Mouse (Mus musculus): ENCODE measurements at regions not wholly inside any gene's neighbourhood (a gene's known extent, or its start where the extent isn't known, plus 50 kb on each side); places are given as distances from the start of the nearest gene placed in this dataset.

GRCm38 (mm10) chr5:97654414-97654813 lies 197.6 kb upstream of the Gk2 start:
- no peak for ATAC-seq (ENCODE audit: insufficient number of reproducible peaks, low FRiP score, low TSS enrichment, low read depth)
- Histone ChIP-seq H3K4me3 (no peak overlapping the region), H3K4me1 (no peaks in the 10 kb centered on the region), H3K27me3 (0 out of 2 replicates have a peak, but pooled peaks cover 3% of the 10 kb centered on the region), H3K36me3 (no peaks in the 10 kb centered on the region), H3K27ac (no peak overlapping the region), H3K9ac (no peak overlapping the region), H3K9me3 (no peaks in the 10 kb centered on the region), H3K4me2 (no peak overlapping the region)
- WGBS: 55% methylated on average over 12 of the region's 12 CpGs

DNA sequence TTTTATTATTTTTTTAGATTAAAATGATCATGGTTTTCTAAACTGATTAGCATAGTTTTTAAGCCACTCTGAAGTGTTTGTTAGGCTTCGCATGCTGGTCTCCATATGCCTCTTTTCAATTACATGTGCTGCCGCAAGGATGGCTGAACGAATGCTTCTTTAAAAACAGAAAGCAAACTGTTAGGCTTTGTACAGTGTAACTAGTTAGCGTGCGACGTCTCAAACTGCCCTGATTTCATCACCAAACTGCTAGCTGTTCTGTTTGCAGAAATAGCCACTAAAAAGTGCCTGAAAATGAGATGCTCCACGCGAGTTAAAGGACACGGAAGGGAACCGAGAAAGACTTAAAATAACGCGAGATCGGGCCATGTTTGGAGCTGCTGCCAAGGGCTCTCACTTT lies 185.4 kb upstream of the Gk2 start:
- no peak overlapping the region for H3K9ac ChIP-seq
- ATAC-seq (ENCODE audit: insufficient number of reproducible peaks, low FRiP score, low TSS enrichment, low read depth): no peak
- H3K27ac ChIP-seq: no peak overlapping the region
- H3K4me3 ChIP-seq: no peak overlapping the region
- 81% methylated on average over 13 of the region's 13 CpGs for WGBS
- H3K4me1 ChIP-seq: no peaks in the 10 kb centered on the region
- H3K36me3 ChIP-seq: no peaks in the 10 kb centered on the region
- H3K4me2 ChIP-seq: no peak overlapping the region
- no peaks in the 10 kb centered on the region for H3K27me3 ChIP-seq
- H3K9me3 ChIP-seq: no peaks in the 10 kb centered on the region

- WGBS: 86% methylated on average over 12 of the region's 12 CpGs
- H3K9ac ChIP-seq: no peak overlapping the region
- H3K4me3 ChIP-seq: no peak overlapping the region
- H3K9me3 ChIP-seq: no peaks in the 10 kb centered on the region
- H3K4me2 ChIP-seq: no peak overlapping the region
- no peak overlapping the region for H3K27ac ChIP-seq
- H3K36me3 ChIP-seq: no peaks in the 10 kb centered on the region
- no peaks in the 10 kb centered on the region for H3K4me1 ChIP-seq
- no peaks in the 10 kb centered on the region for H3K27me3 ChIP-seq
- no peak for ATAC-seq (ENCODE audit: insufficient number of reproducible peaks, low FRiP score, low TSS enrichment, low read depth)
Observed at GRCm38 (mm10) chr5:97641646-97642045, 184.8 kb upstream of the Gk2 start.

GRCm38 (mm10) chr5:97636357-97636756 lies 179.5 kb upstream of the Gk2 start:
- WGBS: 73% methylated on average over 7 of the region's 7 CpGs
- no peak overlapping the region for H3K4me3 ChIP-seq
- no peak overlapping the region for H3K9ac ChIP-seq
- H3K4me1 ChIP-seq: no peaks in the 10 kb centered on the region
- H3K27ac ChIP-seq: no peak overlapping the region
- H3K4me2 ChIP-seq: no peak overlapping the region
- no peaks in the 10 kb centered on the region for H3K36me3 ChIP-seq
- ATAC-seq (ENCODE audit: insufficient number of reproducible peaks, low FRiP score, low TSS enrichment, low read depth): no peak
- H3K27me3 ChIP-seq: no peaks in the 10 kb centered on the region
- H3K9me3 ChIP-seq: no peaks in the 10 kb centered on the region

- Histone ChIP-seq H3K9me3 (no peaks in the 10 kb centered on the region), H3K9ac (no peak overlapping the region), H3K4me1 (no peaks in the 10 kb centered on the region), H3K27me3 (no peaks in the 10 kb centered on the region), H3K36me3 (no peaks in the 10 kb centered on the region), H3K4me2 (no peak overlapping the region), H3K4me3 (no peak overlapping the region), H3K27ac (no peak overlapping the region)
- ATAC-seq (ENCODE audit: insufficient number of reproducible peaks, low FRiP score, low TSS enrichment, low read depth): no peak
- 74% methylated on average over 6 of the region's 6 CpGs for WGBS
Observed at GRCm38 (mm10) chr5:97633766-97634165, 176.9 kb upstream of the Gk2 start.

DNA sequence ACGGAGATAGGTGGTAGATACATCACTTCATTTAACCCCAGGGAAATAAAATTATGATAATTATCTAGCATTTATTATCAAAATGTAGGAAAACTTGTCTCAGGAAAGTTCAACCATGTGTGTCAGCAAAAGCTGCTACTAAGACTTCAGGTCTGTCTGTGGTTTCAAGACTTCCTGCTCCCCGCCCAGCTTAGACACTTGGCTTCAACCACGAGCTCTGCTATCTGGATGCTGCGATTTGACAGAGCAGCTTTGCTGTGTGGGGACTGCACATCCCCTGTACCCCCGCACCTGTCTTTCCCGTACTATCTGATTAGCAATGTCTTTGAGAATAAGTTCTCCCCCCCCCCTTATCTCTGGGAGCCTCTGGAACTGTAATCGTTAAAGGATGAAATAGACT lies 176.0 kb upstream of the Gk2 start:
- 81% methylated on average over 7 of the region's 7 CpGs for WGBS
- ATAC-seq (ENCODE audit: insufficient number of reproducible peaks, low FRiP score, low TSS enrichment, low read depth): no peak
- no peaks in the 10 kb centered on the region for H3K27me3 ChIP-seq
- no peak overlapping the region for H3K9ac ChIP-seq
- no peaks in the 10 kb centered on the region for H3K36me3 ChIP-seq
- H3K9me3 ChIP-seq: no peaks in the 10 kb centered on the region
- no peaks in the 10 kb centered on the region for H3K4me1 ChIP-seq
- H3K4me3 ChIP-seq: no peak overlapping the region
- no peak overlapping the region for H3K27ac ChIP-seq
- no peak overlapping the region for H3K4me2 ChIP-seq

DNA sequence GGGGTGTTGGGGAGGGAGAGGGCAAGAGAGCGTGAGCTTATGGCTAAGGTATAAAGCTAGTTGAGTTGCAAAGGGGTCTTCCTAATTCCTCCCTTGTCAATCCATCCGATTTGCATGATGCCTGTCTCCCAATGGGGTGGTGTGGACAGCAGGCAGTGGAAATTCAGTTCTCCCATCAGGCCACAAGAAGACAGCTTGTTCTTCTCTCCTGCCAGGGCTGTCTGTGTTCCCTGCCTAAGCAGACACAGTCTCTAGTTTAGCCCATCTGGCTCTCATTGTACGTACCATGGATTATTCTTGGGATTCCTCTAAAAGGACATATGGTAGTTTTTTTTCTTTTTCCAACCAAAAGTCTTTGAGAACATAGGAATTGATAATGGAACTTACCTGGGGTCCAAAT lies 168.4 kb upstream of the Gk2 start:
- Histone ChIP-seq H3K9me3 (no peaks in the 10 kb centered on the region), H3K27me3 (no peaks in the 10 kb centered on the region), H3K9ac (no peak overlapping the region), H3K36me3 (no peaks in the 10 kb centered on the region), H3K4me3 (no peak overlapping the region), H3K4me1 (no peaks in the 10 kb centered on the region), H3K4me2 (no peak overlapping the region), H3K27ac (no peak overlapping the region)
- ATAC-seq (ENCODE audit: insufficient number of reproducible peaks, low FRiP score, low TSS enrichment, low read depth): no peak
- 82% methylated on average over 3 of the region's 3 CpGs for WGBS

DNA sequence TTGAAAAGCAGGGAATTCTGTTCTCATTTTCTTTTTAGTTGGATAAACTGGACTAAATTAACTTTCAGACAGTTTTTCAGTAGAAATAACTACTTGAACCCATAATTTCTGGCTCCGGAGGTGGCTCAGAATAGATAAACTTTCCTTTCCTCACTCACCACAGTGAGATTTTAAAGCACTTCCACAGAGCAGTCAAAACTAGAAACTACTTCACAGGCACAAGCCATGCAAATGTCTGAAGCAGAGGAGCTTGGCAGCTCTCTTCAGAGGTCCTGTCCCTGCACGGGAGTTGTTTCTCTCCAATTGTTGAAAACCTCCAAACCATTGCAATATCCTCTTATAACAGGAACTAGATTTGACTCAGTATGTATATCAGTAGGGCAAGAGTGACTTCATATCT lies 163.1 kb upstream of the Gk2 start:
- no peak for ATAC-seq (ENCODE audit: insufficient number of reproducible peaks, low FRiP score, low TSS enrichment, low read depth)
- no peaks in the 10 kb centered on the region for H3K4me1 ChIP-seq
- H3K36me3 ChIP-seq: no peaks in the 10 kb centered on the region
- H3K9me3 ChIP-seq: no peaks in the 10 kb centered on the region
- no peak overlapping the region for H3K9ac ChIP-seq
- H3K4me3 ChIP-seq: no peak overlapping the region
- no peaks in the 10 kb centered on the region for H3K27me3 ChIP-seq
- no peak overlapping the region for H3K27ac ChIP-seq
- no peak overlapping the region for H3K4me2 ChIP-seq
- 76% methylated on average over 2 of the region's 2 CpGs for WGBS

DNA sequence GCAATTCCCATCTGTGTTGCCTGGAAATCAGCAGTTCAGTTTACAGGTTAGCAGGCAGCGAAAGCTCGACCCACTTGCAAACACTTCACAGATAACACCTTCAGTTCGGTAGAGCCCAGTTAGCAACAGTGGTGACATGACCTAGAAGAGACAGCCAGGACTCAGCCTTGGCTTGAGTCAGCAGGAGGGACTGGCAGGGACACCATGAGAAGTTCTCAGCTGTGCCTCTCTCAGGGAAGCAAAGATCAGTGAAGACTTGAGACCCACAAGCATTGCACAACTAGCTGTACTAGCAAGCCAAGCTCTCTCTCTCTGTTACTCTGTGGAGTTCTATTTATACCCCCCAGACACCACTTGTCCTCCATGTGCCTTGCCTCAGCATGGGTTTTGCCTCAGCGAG lies 161.6 kb upstream of the Gk2 start:
- Histone ChIP-seq H3K27ac (no peak overlapping the region), H3K4me2 (no peak overlapping the region), H3K9ac (no peak overlapping the region), H3K4me1 (no peaks in the 10 kb centered on the region), H3K27me3 (no peaks in the 10 kb centered on the region), H3K4me3 (no peak overlapping the region), H3K9me3 (no peaks in the 10 kb centered on the region), H3K36me3 (no peaks in the 10 kb centered on the region)
- WGBS: 84% methylated on average over 4 of the region's 4 CpGs
- no peak for ATAC-seq (ENCODE audit: insufficient number of reproducible peaks, low FRiP score, low TSS enrichment, low read depth)

GRCm38 (mm10) chr5:97602176-97602575 lies 145.4 kb upstream of the Gk2 start:
- no peaks in the 10 kb centered on the region for H3K36me3 ChIP-seq
- ATAC-seq (ENCODE audit: insufficient number of reproducible peaks, low FRiP score, low TSS enrichment, low read depth): no peak
- no peak overlapping the region for H3K9ac ChIP-seq
- H3K4me2 ChIP-seq: no peak overlapping the region
- H3K9me3 ChIP-seq: no peaks in the 10 kb centered on the region
- no peaks in the 10 kb centered on the region for H3K27me3 ChIP-seq
- H3K27ac ChIP-seq: no peak overlapping the region
- H3K4me3 ChIP-seq: no peak overlapping the region
- WGBS: 58% methylated on average over 6 of the region's 6 CpGs
- H3K4me1 ChIP-seq: no peaks in the 10 kb centered on the region

GRCm38 (mm10) chr5:97601384-97601783 lies 144.6 kb upstream of the Gk2 start:
- H3K9me3 ChIP-seq: no peaks in the 10 kb centered on the region
- no peaks in the 10 kb centered on the region for H3K27me3 ChIP-seq
- H3K36me3 ChIP-seq: no peaks in the 10 kb centered on the region
- 80% methylated on average over 2 of the region's 2 CpGs for WGBS
- H3K9ac ChIP-seq: no peak overlapping the region
- H3K4me3 ChIP-seq: no peak overlapping the region
- no peak overlapping the region for H3K27ac ChIP-seq
- no peaks in the 10 kb centered on the region for H3K4me1 ChIP-seq
- no peak for ATAC-seq (ENCODE audit: insufficient number of reproducible peaks, low FRiP score, low TSS enrichment, low read depth)
- H3K4me2 ChIP-seq: no peak overlapping the region

GRCm38 (mm10) chr5:97598741-97599140 lies 141.9 kb upstream of the Gk2 start:
- 58% methylated on average over 9 of the region's 9 CpGs for WGBS
- no peak overlapping the region for H3K4me3 ChIP-seq
- no peak overlapping the region for H3K9ac ChIP-seq
- no peaks in the 10 kb centered on the region for H3K27me3 ChIP-seq
- no peak for ATAC-seq (ENCODE audit: insufficient number of reproducible peaks, low FRiP score, low TSS enrichment, low read depth)
- no peaks in the 10 kb centered on the region for H3K9me3 ChIP-seq
- H3K4me2 ChIP-seq: no peak overlapping the region
- no peaks in the 10 kb centered on the region for H3K36me3 ChIP-seq
- H3K27ac ChIP-seq: no peak overlapping the region
- H3K4me1 ChIP-seq: no peaks in the 10 kb centered on the region

GRCm38 (mm10) chr5:97595916-97596315 lies 139.1 kb upstream of the Gk2 start:
- H3K4me2 ChIP-seq: no peak overlapping the region
- 77% methylated on average over 2 of the region's 2 CpGs for WGBS
- no peaks in the 10 kb centered on the region for H3K9me3 ChIP-seq
- H3K27me3 ChIP-seq: no peaks in the 10 kb centered on the region
- H3K36me3 ChIP-seq: no peaks in the 10 kb centered on the region
- no peaks in the 10 kb centered on the region for H3K4me1 ChIP-seq
- H3K9ac ChIP-seq: no peak overlapping the region
- H3K4me3 ChIP-seq: no peak overlapping the region
- ATAC-seq (ENCODE audit: insufficient number of reproducible peaks, low FRiP score, low TSS enrichment, low read depth): no peak
- no peak overlapping the region for H3K27ac ChIP-seq
